Mouse (Mus musculus) small intestine, adult 2 months (tissue): ENCODE data around the gene Zfp628. TPM values are rescaled to one million over a fixed set of nuclear protein-coding genes. Genes with fewer than 3 reads are reported as not detected.
A peak's percentile ranks its signal among the peaks of the same experiment; 100 is the strongest.
"Not testable (repeated sequence)": the region's sequence is repeated elsewhere in the genome, so short reads cannot be mapped to it uniquely, and the experiment has no call there.

ENCODE experiments used
- H3K27ac ChIP-seq: fragments of 200-500 bp; 2 replicates; pipeline ENCODE4 v1.5.1; 2012; ENCODE audit warnings: low read depth, low read length, control low read depth, inconsistent platforms; ENCODE audit not compliant: insufficient read depth
- H3K27me3 ChIP-seq: fragments of 200-500 bp; 2 replicates; pipeline ENCODE4 v1.6.1; 2012; ENCODE audit warnings: mild to moderate bottlenecking, moderate library complexity, low read length, inconsistent platforms; ENCODE audit not compliant: control insufficient read depth, insufficient read depth
- H3K36me3 ChIP-seq: fragments of 200-500 bp; 2 replicates; pipeline ENCODE4 v1.6.1; 2012; ENCODE audit warnings: mild to moderate bottlenecking, low read length, control low read depth, inconsistent platforms; ENCODE audit not compliant: control insufficient read depth, insufficient read depth
- H3K4me1 ChIP-seq: fragments of 200-500 bp; 2 replicates; pipeline ENCODE4 v1.6.1; 2012; ENCODE audit warnings: low read length, inconsistent platforms, mixed read lengths; ENCODE audit not compliant: control insufficient read depth, insufficient read depth, insufficient read length
- H3K4me3 ChIP-seq: fragments of 200-500 bp; 2 replicates; pipeline ENCODE4 v1.5.1; 2012; ENCODE audit warnings: low read depth, mild to moderate bottlenecking, control low read depth, inconsistent platforms, low read length, moderate library complexity
- CTCF ChIP-seq: fragments of 200-500 bp; IDR thresholded peaks from 2 replicates; pipeline ENCODE4 v1.5.1; 2012; ENCODE audit warnings: low read depth, mild to moderate bottlenecking, control low read depth, inconsistent platforms, low read length, moderate library complexity, mixed read lengths; ENCODE audit not compliant: insufficient replicate concordance, insufficient read length; ENCODE audit errors: extremely low read depth
- POLR2A ChIP-seq: fragments of 200-500 bp; IDR thresholded peaks from 2 replicates; pipeline ENCODE4 v1.6.1; 2012; ENCODE audit warnings: low read depth, mild to moderate bottlenecking, control low read depth, inconsistent platforms, low read length, moderate library complexity
- WGBS: fragments of 180-500 bp; shearing (Covaris S2); methylation state at CpG from one replicate; pipeline ENCODE4 v1.1.7; 2018; 5-methylcytosine and 5-hydroxymethylcytosine counted together
- polyA plus RNA-seq: library from polyadenylated mRNA; depleted of rRNA; stranded (reverse); fragments of >200 nt; gene quantifications from 2 replicates; pipeline ENCODE4 v1.2.3, GENCODE M21; 2012; rRNA removed

Gene Zfp628
- 15.7 and 41.4 TPM in 2 replicates for polyA plus RNA-seq

- Histone ChIP-seq H3K4me3 (peak within 1 kb of the TSS; percentile 82), H3K27me3 (no peaks in the 10 kb centered on the region), H3K4me1 (peaks cover 7% of the 10 kb centered on the region), H3K27ac (peak within 1 kb of the TSS; percentile 68), H3K36me3 (peaks cover 16% of the 10 kb centered on the region)
- TF ChIP-seq CTCF (no peak), POLR2A (peak; percentile 69)
- WGBS: under 1% methylated on average over 56 of the region's 56 CpGs
Measured at GRCm38 (mm10) chr7:4915007-4915665, at the start of gene Zfp628. Gene Zfp628 (plus strand): TSS chr7:4915217.

DNA sequence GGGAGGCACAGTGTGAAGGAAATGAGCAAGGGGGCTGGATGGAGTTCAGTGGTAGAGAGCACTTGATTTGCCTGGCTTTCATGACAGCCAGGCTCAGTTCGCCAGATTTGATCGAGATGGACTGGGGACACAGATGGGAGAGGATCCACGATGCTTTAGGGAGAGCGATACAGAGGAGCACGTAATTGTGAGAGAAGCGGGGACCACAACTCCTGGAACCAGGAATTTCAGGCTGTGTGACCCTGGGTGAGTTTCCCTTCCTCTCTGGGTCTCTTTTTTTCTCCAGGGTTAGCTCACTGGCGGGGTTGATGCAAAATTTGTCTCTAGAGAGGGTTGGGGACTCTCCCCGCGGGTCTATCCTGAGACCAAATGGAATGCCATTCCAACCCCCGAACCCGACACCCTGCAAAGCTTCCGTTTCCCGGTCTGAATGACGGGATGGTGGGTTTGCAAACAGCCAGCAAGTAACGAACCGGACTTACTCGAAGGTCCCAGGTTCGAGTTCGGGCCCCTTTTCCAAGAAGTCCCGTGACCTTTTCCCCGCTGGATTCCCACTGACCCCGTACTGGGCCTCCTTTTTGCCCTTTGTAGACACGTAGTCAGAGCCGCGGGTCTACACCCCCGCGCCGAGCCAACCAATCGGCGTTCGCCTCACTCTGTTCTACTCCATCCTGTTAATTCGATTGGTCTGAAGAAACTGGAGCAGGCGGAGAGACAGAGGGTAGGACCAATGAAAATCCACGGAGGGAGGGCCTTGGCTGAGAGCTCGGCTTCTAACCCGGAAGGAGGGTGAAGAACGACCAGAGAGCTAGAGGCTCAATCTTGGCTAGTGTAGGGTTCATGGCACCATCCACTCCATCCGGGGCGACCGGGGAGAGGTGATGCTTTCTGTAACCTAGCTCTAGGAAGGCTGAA, 49.2 kb upstream of the Zfp628 start:
- H3K4me1 ChIP-seq: peaks cover 6% of the 10 kb centered on the region; the same call in 1 of the 2 replicates
- H3K27ac ChIP-seq: peak overlapping the region; percentile 99
- WGBS: 2% methylated on average over 40 of the region's 40 CpGs
- no peaks in the 10 kb centered on the region for H3K36me3 ChIP-seq
- H3K27me3 ChIP-seq: no peaks in the 10 kb centered on the region
- H3K4me3 ChIP-seq: peak overlapping the region; percentile 81
- TF ChIP-seq CTCF (no peak), POLR2A (peak; percentile 97)

DNA sequence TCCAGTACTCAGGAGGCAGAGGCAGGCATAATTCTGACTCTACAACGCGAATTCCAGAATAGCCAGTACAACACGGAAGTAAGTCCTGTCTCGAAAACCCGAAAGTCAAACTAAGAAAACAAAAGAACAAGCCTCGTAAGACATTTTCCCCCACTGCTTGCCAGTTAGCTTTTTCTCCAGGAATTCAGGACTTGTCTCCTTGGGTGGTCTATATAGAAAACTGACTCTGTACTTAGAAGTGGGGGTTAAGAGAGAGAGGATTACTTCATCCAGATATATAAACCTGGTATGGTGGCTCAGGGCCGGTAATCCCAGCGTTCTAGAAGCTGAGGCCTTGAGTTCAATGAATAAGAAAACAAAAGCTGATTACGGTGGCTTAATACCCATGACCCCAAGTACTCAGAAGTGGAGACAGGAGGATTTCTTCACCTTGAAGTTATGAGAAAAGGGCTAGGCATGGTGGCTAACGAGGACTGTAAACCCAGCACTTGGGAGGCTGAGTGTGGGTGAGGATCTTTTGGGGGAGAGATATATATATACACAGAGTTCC, 48.3 kb upstream of the Zfp628 start:
- H3K4me1 ChIP-seq: peaks cover 6% of the 10 kb centered on the region; the same call in 1 of the 2 replicates
- TF ChIP-seq POLR2A (no peak), CTCF (no peak)
- WGBS: 9% methylated on average over 10 of the region's 10 CpGs
- H3K36me3 ChIP-seq: no peaks in the 10 kb centered on the region
- no peaks in the 10 kb centered on the region for H3K27me3 ChIP-seq
- H3K4me3 ChIP-seq: peak overlapping the region; percentile 81
- H3K27ac ChIP-seq: peak overlapping the region; percentile 99

DNA sequence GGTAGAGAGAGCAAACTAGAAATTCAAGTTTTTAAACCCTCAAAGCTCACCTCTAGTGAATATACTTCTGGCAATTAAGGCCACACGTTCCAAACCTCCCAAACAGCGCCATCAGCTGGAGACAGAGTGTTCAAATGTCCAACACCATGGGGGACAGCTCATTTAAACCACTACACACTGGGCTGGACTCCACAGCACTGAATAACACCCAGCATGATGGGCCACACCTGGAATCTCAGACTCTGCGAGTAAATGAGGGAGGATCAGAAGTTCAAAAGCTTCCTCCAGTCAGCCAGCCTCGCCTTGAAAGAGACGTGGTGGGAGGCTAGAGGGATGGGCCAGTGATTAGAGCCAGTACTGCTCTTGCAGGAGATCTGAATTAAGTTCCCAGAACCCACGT, 44.9 kb upstream of the Zfp628 start, which contains the start of gene Isoc2b:
Gene Isoc2b (minus strand): TSS at position 126 of the 400 bp plus-strand sequence.
- Histone ChIP-seq H3K27ac (no peak within 1 kb of the TSS), H3K36me3 (no peaks in the 10 kb centered on the region), H3K4me3 (no peak within 1 kb of the TSS), H3K4me1 (peaks cover 3% of the 10 kb centered on the region; the same call in 1 of the 2 replicates), H3K27me3 (no peaks in the 10 kb centered on the region)
- TF ChIP-seq CTCF: no peak
- TF ChIP-seq POLR2A: no peak
- WGBS: 34% methylated on average over 6 of the region's 6 CpGs

DNA sequence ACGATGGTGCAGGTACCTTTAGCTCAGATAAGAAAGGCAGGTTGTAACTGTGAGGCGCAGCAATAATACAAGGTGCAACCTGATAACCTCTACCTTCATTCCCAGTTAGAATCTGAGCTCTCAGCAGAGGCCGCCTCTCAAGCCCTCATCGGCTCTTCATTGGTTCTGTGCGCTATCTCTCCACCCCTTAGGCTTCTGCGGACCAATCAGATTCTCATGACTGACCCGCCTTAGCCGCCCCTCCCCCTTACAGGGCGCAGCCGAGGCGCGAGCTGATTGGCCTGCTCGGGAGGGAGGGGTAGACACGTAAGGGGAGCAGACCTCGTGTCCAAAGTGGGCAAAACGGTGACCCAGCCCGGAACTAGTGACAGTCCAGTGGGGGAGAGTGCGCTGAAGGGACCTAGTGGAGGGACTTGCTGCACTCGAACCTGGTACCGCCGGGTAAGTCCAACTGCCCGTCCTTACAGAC, 38.2 kb upstream of the Zfp628 start, which contains the start of gene Isoc2a:
Gene Isoc2a (plus strand): TSS at position 401 of the 469 bp plus-strand sequence.
- peak within 1 kb of the TSS; percentile 67 for H3K27ac ChIP-seq
- TF ChIP-seq POLR2A (peak; percentile 96), CTCF (no peak)
- H3K36me3 ChIP-seq: no peaks in the 10 kb centered on the region
- WGBS: 0% methylated on average over 22 of the region's 22 CpGs
- peaks cover 17% of the 10 kb centered on the region; the same call in 1 of the 2 replicates for H3K4me1 ChIP-seq
- H3K27me3 ChIP-seq: no peaks in the 10 kb centered on the region
- H3K4me3 ChIP-seq: peak within 1 kb of the TSS; percentile 80

GRCm38 (mm10) chr7:4877226-4877625, 37.8 kb upstream of the Zfp628 start:
- Histone ChIP-seq H3K27ac (peak overlapping the region; percentile 67), H3K27me3 (no peaks in the 10 kb centered on the region), H3K4me1 (peaks cover 17% of the 10 kb centered on the region; the same call in 1 of the 2 replicates), H3K4me3 (peak overlapping the region; percentile 80), H3K36me3 (no peaks in the 10 kb centered on the region)
- 2% methylated on average over 11 of the region's 11 CpGs for WGBS
- TF ChIP-seq CTCF (no peak), POLR2A (no peak)

GRCm38 (mm10) chr7:4878186-4878585, 36.8 kb upstream of the Zfp628 start:
- no peak overlapping the region for H3K27ac ChIP-seq
- no peak overlapping the region for H3K4me3 ChIP-seq
- TF ChIP-seq POLR2A (no peak), CTCF (peak; percentile 52; the same call in 1 of the 2 replicates)
- 0 out of 2 replicates have a peak, but pooled peaks cover 2% of the 10 kb centered on the region for H3K36me3 ChIP-seq
- H3K4me1 ChIP-seq: peaks cover 17% of the 10 kb centered on the region; the same call in 1 of the 2 replicates
- no peaks in the 10 kb centered on the region for H3K27me3 ChIP-seq

- WGBS: 19% methylated on average over 1 of the region's 1 CpGs
- not testable (repeated sequence) for H3K4me3 ChIP-seq, H3K36me3 ChIP-seq, H3K27me3 ChIP-seq, H3K27ac ChIP-seq
- H3K4me1 ChIP-seq: peaks cover 17% of the 10 kb centered on the region; the same call in 1 of the 2 replicates
Measured at GRCm38 (mm10) chr7:4879036-4879435, 36.0 kb upstream of the Zfp628 start.
